In genomic region chr15:97970299-97970698, GRCm38 (mm10) we compare ENCODE assay signal across 9 mouse cellular contexts. TPM values are rescaled to one million over a fixed set of nuclear protein-coding genes. Genes with fewer than 3 reads are reported as not detected.
DNase-seq lines count a peak whose midpoint lies in the region; ATAC-seq and TF ChIP-seq lines count a peak whose summit lies in the region.
"Had no signal": no experiment of that assay in that cellular context is flagged by ENCODE, and none has a peak within 500 bp of the region (broad histone marks: within the 10 kb centered on the region; RNA-seq: fewer than 3 reads in every experiment).

No protein-coding gene starts in this region.

- H3K27ac ChIP-seq in layer of hippocampus, adult 2 months = no peak overlapping the region
- no peak overlapping the region for H3K27ac ChIP-seq in liver, embryonic 14.5 days
- H3K27ac ChIP-seq: embryonic facial prominence, embryonic 15.5 days had no signal

- no peak for TF ChIP-seq EP300 in liver, embryonic 14.5 days (IDR thresholded peaks at IDR 0.05; ENCODE audit: low read depth)

- no peak for ATAC-seq in CD4-positive, CD25-positive, alpha-beta regulatory T cell, adult 4 months
- no peak for ATAC-seq in liver, embryonic 14.5 days (ENCODE audit: insufficient read depth)

- H3K27me3 ChIP-seq in liver, embryonic 14.5 days (ENCODE audit: control insufficient read depth, insufficient read depth, low read length) = no peaks in the 10 kb centered on the region
- H3K27me3 ChIP-seq: embryonic facial prominence, embryonic 15.5 days had no signal

- peak; percentile 76 for TF ChIP-seq CTCF in layer of hippocampus, adult 2 months (conservative IDR thresholded peaks at IDR 0.05)
- peak; percentile 69 for TF ChIP-seq CTCF in liver, embryonic 14.5 days (IDR thresholded peaks at IDR 0.05; ENCODE audit: low read depth)

- H3K4me3 ChIP-seq in layer of hippocampus, adult 2 months = no peak overlapping the region
- H3K4me3 ChIP-seq in liver, embryonic 14.5 days (ENCODE audit: insufficient read depth in 1 of 2, low read depth in 2 of 2, low read length in 2 of 2) = no peak overlapping the region
- H3K4me3 ChIP-seq: embryonic facial prominence, embryonic 15.5 days had no signal

- WGBS in liver, embryonic 14.5 days (ENCODE audit: insufficient replicate concordance) = 35% methylated on average over 6 of the region's 6 CpGs

- H3K4me2 ChIP-seq in liver, embryonic 14.5 days (ENCODE audit: low read depth) = no peak overlapping the region
- H3K4me2 ChIP-seq: embryonic facial prominence, embryonic 15.5 days had no signal

- no peaks in the 10 kb centered on the region for H3K36me3 ChIP-seq in liver, embryonic 14.5 days (replicated peaks; ENCODE audit: control insufficient read depth, insufficient read depth, low read depth)

- DNase-seq in CD4-positive, CD25-positive, alpha-beta regulatory T cell, adult 2 months (ENCODE audit: low read depth, low spot score) = peak; percentile 67
- peak in 1 of 2 experiments; percentile 45 for DNase-seq in layer of hippocampus, adult 2 months (ENCODE audit: low spot score in 2 of 2)
- no peak for DNase-seq in layer of hippocampus, postnatal 36 days
- peak; percentile 78 for DNase-seq in brain, adult 2 months (ENCODE audit: low read depth, low spot score)
- no peak for DNase-seq in liver, embryonic 14.5 days (ENCODE audit: low read depth in 3 of 3, low spot score in 3 of 3)
- no peak for DNase-seq in ovary, postnatal 10 days (ENCODE audit: low spot score)
- no peak for DNase-seq in layer of hippocampus, adult 8-10 months (ENCODE audit: low spot score in 2 of 2)

- no peaks in the 10 kb centered on the region for H3K4me1 ChIP-seq in liver, embryonic 14.5 days (replicated peaks; ENCODE audit: control insufficient read depth in 2 of 2, insufficient read depth in 2 of 2, low read length in 1 of 2)
- H3K4me1 ChIP-seq: embryonic facial prominence, embryonic 15.5 days had no signal

- H3K9me3 ChIP-seq in liver, embryonic 14.5 days (ENCODE audit: control insufficient read depth, low read length) = no peaks in the 10 kb centered on the region
- H3K9me3 ChIP-seq: embryonic facial prominence, embryonic 15.5 days had no signal

- no peak overlapping the region for H3K9ac ChIP-seq in liver, embryonic 14.5 days (replicated peaks)
- H3K9ac ChIP-seq: embryonic facial prominence, embryonic 15.5 days had no signal

RNA-seq across cellular contexts. Expression of gene Tmem106c, which starts 6.3 kb away (rescaled TPM):
- polyA plus RNA-seq in CD4-positive, CD25-positive, alpha-beta regulatory T cell, adult 4 months (2017; shearing (Covaris generic)) = 10 to 100 TPM; 25.3 to 25.8 TPM
- 10 to 100 TPM; 32.8 to 34.1 TPM for total RNA-seq in layer of hippocampus, adult 2 months (2021)
- total RNA-seq in layer of hippocampus, postnatal 36 days (2021) = 10 to 100 TPM; 29.1 to 30.4 TPM
- 10.5 and 10.7 TPM in 2 replicates for polyA plus RNA-seq in liver, embryonic 14.5 days (2012; rRNA removed)
- polyA plus RNA-seq in liver, embryonic 14.5 days (2014; fragmentation: Nextera tagmentation; extraction: Ambion mirVana) = 13.2 and 14.7 TPM in 2 replicates
- total RNA-seq in layer of hippocampus, adult 8-10 months (2022) = 10 to 100 TPM; 32.1 to 41.9 (median 39.0) TPM

RNA-seq across cellular contexts. Expression of gene Col2a1, which starts 34.2 kb away (rescaled TPM):
- not detected for polyA plus RNA-seq in CD4-positive, CD25-positive, alpha-beta regulatory T cell, adult 4 months (2017; shearing (Covaris generic))
- 1 to 10 TPM in 1 of 2 experiments, under 1 TPM in 1; 0.61 to 1.2 TPM for total RNA-seq in layer of hippocampus, adult 2 months (2021)
- total RNA-seq in layer of hippocampus, postnatal 36 days (2021) = under 1 TPM; 0.47 to 0.48 TPM
- 0.23 and 0.56 TPM in 2 replicates for polyA plus RNA-seq in liver, embryonic 14.5 days (2012; rRNA removed)
- 0.04 and 0.13 TPM in 2 replicates for polyA plus RNA-seq in liver, embryonic 14.5 days (2014; fragmentation: Nextera tagmentation; extraction: Ambion mirVana)
- total RNA-seq in layer of hippocampus, adult 8-10 months (2022) = 1 to 10 TPM; 1.2 to 2.8 (median 1.9) TPM

RNA-seq across cellular contexts. Expression of gene Vdr, which starts 59.9 kb away (rescaled TPM):
- polyA plus RNA-seq in CD4-positive, CD25-positive, alpha-beta regulatory T cell, adult 4 months (2017; shearing (Covaris generic)) = under 1 TPM; 0.24 to 0.84 TPM
- total RNA-seq in layer of hippocampus, adult 2 months (2021) = under 1 TPM in 1 of 2 experiments, not detected in 1; 0.10 TPM
- under 1 TPM; 0.30 to 0.37 TPM for total RNA-seq in layer of hippocampus, postnatal 36 days (2021)
- 0.08 and 0.11 TPM in 2 replicates for polyA plus RNA-seq in liver, embryonic 14.5 days (2012; rRNA removed)
- 0.15 and 0.32 TPM in 2 replicates for polyA plus RNA-seq in liver, embryonic 14.5 days (2014; fragmentation: Nextera tagmentation; extraction: Ambion mirVana)
- under 1 TPM; 0.23 to 0.64 (median 0.50) TPM for total RNA-seq in layer of hippocampus, adult 8-10 months (2022)

Comparison
In these comparisons a context has a peak if more than half of its experiments do, and no peak if none do; other contexts are left out.
1. DNase-seq: peak in CD4-positive, CD25-positive, alpha-beta regulatory T cell, adult 2 months (single experiment) and brain, adult 2 months (single experiment); none in layer of hippocampus, postnatal 36 days (0 of 2), liver, embryonic 14.5 days (0 of 3), ovary, postnatal 10 days (single experiment) and layer of hippocampus, adult 8-10 months (0 of 2).